Mouse (Mus musculus): ENCODE data around the gene Pdlim1.

Gene Pdlim1

DNA sequence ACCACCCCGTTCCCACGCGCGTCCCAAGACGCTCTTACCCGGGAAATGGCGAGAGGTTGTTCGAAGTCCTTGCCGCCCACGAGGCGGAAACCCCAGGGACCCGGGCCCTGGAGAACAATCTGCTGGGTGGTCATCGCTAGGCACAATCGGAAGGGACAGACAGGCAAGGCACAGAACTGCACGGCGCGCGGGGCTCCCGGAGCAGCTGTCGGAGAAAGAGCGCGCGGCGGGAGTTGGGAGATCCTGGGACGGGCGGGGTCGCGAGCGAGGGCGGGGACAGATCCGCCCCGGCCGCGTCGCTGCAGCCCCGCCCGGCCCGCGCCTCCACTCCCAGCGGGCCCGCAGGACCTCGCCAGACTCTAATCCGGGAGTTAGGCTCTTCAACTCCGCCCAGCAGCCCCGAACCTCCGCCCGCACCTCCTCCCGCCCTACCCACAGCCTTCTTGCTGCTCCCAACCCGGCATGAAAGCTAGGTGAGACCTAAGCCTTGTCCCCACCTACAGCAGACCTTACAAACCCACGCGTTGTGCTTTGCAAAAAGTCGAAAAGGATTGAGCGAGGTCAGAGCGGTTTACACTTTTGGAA is at the start of gene Pdlim1:
TSS of gene Pdlim1 (minus strand) at position 535 of the 585 bp plus-strand sequence.
- no peak for DNase-seq

DNA sequence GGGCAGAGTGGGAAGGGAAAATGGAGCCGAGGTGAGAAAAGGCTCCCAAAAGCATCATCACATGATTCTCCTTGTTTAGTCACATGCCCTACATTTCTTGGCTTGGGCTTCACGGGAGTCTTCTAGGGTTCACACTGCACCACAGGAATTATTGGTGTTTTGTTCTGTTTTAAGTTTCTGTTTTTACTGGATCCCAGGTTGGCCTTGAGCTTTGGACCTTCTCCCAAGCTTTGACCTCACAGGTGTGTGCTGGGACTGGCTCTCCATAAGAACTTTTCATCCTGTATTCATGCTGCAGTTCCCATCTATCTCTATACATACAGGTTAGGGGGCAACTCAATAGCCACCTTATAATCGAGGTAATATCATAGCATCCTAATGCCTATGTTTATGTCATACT is 47.6 kb upstream of the Pdlim1 start:
- DNase-seq, result no peak

DNA sequence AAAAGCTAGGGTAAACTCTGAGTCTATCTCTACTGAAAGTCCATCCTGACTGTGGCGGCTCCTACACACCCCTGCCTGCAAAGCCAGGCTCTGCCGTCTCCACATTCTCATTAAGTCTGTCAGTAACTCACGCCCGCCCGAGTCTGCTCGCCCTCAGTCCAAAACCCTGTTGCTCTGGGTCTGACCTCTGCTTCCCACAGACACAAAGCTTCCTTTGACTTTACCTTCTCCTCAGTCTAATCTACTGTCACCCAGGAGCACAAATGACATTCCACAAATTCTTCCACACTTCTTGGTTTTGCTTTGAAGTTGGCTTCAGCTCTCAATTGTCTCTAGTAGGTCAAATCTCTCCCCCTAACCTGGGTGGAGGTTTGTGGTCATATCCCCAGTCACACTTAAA is 46.9 kb upstream of the Pdlim1 start:
- no peak for DNase-seq

DNA sequence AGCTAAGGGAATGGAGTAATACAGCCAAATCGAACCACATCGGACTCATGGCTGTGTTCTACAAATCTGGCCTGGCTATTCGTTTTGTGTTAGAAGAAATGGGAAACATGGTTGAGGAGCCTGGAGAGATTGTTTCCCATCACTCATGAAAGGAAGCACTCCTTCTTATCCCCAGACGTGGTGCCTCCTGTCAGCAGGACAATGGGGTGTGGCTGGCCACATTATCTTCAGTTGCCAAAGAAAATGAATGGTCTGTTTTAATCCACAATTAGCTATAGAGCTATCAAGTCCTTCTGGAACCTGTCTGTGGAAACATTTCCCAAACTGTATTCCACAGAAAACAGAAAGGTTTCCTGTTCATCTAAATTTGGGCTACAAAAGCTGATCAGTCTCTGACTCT is 45.4 kb upstream of the Pdlim1 start:
- no peak for DNase-seq

DNA sequence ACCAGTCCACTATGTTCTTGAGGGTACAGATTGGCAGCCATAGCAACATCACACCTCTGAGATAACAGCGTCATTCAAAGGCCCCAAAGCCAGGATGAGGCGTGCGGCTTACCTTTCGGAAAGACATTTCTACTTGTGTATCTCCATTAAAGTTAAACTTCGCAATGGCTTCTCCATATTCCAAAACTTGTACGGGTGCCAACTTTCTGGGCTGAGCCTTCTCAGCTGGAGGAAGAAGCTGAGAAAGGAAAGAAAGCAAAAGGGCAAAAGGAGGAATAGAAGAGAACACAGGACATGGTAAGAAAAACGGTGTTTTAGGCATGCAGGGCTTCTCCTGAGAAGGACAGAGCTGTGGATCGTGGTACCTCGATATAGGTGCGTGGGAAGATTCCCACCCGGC is 42.6 kb upstream of the Pdlim1 start:
- no peak for DNase-seq

DNA sequence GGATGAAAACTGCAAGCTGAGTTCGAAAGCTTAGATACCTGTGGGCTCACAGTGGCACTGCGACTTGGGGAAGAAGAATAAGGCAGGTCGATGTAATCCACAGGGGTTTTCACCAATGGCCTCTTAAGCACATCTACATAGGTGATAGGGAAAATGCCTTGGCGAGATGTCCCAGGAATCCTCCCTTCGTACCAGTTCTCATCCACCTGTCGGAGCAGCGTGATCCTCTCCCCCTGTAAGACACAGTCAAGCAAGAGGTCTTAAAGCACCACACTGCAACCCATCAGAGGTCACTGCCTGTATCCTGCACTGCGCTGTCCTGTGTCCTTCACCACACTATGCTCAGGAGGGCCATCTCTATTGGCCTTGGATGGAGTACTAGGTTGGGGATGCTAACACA is 40.0 kb upstream of the Pdlim1 start:
- DNase-seq, result no peak

DNA sequence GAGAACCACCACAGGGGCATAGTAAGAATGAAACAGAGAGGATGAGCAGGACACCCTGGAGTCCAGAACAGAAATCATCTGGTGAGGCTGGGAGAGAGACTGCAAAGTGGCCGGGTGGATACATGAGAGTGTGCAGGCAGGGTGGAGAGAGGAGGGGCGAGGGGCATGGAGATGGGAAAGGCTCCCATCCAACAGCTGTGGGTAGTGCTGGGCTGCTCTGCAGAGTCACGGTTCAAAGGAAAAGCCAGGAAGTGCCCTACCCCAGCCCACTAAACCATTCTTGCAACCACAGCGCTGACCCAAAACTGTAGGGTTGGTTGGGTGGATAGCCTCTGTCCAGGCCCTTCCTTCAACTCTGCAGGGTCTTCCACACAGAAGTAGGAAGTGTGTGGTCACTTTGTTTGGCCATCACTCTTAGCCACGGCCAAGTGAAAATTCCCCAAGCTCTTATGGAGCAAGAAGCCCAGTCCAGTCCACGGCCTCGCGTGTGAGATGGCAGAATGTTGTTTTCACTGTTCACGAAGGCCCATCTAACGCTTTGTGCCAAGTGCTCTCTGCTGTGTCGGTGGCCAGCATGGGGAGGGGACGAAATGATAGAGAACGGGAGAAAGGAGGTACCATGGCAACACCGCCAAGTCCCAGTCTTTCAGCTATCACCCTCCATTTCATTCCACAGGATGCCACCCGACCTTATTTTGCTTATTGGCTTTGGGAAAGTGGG is 38.9 kb upstream of the Pdlim1 start:
- no peak for DNase-seq

DNA sequence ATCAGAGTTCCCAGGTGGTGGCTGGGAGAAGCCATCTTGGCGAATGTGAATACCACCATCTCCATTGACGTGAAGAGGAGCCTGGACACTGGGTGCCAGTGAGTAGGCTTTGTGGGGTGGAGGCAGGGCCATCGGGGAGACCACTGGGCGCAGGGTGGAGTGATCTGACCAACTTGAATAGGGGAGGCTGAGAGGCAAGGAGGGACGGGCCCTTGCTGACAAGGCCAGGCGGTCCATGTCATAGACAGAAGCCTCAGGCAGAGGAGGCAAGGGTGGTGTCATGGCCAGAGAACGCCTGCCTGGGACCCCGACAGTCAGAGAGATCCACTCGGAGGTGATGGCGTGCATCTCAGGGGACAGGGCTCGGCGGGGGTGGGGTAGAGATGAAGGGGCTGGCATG is 38.3 kb upstream of the Pdlim1 start:
- no peak for DNase-seq

DNA sequence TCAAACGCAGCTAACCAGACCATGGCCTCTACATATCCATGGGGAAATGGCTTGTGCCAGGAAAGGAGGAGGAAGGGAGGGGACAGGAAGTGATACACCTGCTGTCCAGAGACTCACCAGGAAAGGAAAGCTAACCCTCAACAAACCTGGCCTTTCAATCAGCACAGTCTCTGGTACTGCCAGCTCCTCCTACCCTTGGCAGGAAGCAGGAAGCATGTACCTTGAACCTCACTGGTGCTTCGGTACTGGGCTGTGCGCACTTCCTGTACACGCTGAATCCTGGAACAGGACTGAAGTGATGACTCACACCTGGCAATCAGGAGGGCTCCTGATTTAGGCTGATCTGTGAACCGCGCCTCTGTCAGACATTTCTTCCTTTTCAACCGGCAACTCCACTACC is 35.9 kb upstream of the Pdlim1 start:
- DNase-seq, result peak; percentile 52

DNA sequence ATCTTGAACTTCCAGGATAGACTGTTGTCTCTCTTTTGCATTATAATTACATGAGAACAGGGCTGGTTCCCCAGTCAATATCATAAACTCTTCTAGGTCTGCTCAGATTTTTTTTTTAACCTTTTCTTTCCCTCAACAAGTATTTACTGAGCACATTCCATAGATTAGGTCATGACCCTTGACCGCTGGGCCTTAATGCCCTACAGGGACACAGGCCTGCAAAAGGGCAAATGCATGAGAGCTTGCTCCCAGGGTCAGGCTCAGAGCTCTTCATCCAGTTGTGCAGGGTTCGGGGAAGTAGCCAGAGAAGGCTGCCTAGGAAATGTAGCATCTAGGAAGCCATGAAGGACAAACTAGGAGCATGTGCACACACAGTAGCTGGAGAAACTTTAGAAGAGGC is 35.0 kb upstream of the Pdlim1 start:
- no peak for DNase-seq

DNA sequence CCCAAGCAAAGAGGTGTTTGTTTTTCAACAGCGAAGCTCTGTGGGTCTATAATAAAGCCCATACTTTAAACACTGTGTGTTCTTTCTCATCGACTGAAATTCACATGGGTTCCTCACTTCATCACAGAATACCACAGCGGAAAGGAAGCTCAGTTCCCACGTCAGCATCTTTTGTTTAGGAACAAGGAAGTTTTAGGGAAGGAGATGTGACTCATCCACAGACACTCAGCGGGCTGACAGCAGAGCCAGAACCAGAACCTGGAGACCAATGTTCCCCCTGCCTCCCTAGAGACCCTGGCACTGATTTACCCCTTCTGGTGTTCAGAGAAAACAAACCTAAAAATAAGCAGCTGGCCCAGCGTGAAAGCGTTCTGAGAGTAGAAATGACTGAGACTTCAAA is 33.8 kb upstream of the Pdlim1 start:
- no peak for DNase-seq

DNA sequence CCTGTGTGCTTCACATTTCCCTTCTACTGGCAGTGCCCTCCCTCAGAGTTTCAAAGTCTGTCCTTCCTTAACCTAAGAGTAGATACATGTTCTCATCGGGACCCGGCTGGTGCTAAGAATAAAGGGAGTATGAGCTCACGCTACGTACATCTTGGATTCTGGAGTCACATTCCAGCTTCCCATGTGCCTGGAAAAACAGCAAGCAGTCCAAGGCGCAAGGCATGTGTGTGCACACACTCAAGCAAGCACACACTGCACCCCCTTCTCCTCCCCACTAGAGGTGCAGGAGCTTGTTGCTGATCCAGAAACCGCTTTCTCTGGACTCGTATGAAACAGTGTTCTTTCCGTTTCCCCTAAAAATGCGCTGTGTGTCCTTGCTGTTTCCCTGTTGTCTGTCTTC is 31.3 kb upstream of the Pdlim1 start:
- no peak for DNase-seq

DNA sequence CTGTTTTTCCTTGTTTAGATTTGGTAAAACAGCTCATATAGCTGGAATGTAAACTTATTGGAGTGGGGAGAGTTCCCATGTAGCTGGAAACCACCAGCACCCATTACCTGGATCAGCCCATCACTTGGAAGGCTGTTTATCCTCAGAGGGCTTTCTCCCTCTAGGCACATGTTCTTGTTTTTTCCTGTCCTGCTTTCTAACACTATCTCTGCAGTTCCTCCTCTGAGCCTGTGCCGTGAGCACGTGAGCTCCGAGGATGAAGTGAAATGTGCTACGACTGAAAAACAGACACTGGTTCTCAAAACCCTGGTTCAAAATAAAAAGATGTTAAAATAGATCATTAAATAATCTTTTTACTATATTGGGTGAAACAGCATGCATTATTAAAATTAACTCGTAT is 30.8 kb upstream of the Pdlim1 start:
- no peak for DNase-seq

DNA sequence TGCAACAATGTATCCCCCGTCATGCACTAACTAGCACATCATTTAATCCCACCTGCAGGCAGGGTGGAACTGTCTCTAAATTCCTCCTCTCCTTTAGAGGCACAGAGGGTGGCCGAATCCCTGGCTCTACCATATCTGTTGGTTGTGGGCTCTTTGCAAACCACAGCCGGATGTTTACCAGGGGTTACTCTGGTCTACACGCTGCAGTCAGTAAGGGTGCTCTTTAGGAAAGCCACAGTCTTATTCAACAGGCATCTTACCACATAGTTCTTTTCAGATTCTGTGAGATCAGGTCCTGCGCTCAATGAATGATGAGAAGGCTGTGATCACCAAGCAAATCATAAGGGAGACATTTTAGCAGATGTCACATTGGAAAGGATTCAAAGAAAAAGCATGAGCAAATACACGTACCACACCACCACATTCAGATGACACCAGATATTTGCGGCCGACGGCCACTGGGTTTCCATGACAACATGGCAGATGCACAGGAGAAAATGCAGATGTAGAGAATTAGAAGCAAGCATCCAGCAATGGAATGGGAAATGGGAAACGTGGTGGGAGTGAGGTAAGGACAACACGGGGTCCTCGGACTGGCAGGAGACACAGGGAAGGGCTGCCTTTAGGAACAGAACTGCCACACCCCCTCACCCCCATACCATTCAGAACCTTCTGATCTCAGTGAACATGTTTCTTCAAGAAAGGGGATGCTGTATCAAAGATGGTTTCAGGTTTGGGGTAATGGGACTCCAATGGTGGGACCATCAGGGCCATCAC is 28.5 kb upstream of the Pdlim1 start:
- no peak for DNase-seq

DNA sequence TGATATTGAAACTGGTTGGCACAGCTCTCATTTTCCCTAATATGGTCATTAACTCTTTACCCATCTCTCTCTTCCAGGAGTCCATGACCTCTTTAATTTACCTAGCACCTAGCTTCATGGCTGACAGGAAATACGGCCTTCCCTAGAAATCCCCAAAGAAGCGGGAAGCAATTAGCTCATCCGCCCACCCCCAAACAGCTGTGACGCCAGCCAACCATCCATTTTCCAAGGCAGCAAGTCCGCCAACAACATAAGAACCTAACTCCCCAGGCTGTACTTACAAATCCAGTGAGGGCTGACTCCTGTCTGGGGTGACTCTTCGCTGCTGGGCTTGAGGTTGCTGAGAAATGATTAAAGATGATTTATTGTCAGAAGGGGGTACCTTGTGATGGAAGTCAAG is 27.5 kb upstream of the Pdlim1 start:
- no peak for DNase-seq

DNA sequence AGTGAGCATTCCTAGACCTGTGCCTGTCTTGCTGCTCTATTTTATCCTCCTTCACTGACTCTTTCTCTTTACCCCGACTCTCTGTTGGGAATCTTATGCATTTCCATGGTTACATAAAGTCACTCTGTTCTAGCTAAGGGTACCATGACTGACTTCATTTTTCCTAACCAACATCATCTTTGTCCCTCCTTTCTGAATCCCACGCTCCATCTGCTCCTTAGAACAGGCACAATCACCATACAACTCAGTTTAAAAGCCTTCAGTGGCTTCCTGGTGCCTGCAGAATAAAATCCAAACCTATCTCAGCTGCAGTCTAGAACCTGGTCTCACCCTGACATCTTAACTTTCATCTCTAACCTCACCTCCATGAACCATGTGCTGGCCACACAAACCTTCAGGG is 26.9 kb upstream of the Pdlim1 start:
- no peak for DNase-seq

DNA sequence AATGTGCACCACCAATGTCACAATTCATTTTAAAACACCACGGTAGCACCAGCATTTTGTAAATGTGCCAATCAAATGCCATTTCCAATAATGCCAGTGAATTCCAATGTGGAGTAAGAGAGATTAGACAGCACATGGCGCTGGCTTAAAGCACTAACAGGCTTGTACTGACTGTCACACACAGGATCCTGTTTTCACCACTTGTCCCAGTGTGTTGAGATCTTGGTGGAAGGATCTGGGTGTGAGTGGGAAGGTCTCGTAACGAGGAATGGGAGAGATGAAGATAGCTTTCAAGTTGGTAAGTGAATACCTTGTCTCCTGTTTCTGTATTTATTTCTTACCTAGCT is 26.1 kb upstream of the Pdlim1 start:
- no peak for DNase-seq

DNA sequence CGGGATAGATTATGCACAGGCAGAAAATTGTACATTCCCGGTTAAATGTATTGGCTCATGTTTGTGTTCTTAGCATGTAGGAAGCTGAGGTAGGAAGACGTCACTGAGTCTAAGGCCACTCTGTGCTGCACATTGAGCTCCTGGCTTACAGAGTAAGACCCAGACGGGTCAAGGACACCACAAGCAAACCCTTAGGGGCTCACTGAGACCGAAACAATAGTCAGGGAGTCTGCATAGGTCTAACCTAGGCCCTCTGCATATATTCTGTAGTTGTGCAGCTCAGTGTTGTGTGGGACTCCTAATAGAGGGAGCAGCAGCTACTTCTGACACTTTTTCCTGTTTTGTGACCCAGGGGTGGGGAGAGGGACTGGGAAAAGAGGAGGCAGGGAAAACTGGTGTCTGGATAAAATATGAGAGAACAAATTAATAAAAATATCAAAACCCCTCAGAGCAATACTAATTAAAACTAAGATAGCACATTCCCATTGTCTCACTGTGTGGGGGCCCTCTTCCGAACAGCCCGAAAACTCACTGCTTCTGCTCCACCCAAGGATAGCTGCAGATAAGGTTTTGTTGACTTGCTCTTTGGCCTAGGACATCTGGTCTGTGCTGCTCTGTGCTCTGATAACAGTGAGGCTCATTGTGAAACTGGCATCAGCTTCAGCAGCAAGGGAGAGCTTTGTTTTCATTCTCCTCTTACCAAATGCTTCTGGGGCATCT is 25.6 kb upstream of the Pdlim1 start:
- no peak for DNase-seq

DNA sequence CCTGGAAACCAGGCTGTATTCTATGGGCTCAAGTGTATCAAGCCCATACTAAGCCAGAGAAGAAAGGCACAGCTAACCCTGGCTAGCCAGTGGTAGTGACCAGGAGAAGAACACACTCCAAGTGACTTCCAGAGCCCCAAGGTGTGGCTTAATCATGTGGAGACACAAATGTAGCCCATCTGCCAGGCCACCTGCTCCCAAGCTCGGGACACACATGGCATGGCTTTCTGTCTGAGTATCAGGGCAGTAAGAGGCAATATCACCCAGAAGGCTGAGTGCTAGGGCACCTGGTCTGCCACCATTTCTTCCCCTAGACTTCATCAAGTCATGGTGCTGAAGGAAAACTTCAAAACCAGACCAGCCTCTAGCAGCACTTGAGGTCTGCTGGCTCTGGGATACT is 22.6 kb upstream of the Pdlim1 start:
- peak; percentile 59 for DNase-seq

DNA sequence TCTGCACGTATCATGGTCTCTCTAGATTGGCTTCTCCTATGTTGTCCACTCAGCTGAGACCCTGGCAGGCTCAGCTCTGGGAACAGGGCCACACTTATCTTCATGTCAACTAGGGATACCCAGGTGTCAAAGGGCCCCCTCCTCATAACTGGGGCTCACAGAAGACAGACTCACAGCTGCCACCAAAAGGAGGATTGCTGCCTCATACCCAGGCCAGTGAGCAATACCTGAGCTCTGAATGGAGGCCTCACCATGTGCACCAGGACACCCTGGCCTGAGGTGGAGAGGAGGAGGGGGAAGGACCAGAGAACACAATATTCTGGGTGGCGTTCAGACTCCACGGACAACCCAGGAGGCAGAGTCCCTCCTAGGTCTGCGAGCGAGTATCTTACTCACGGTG is 22.1 kb upstream of the Pdlim1 start:
- no peak for DNase-seq

DNA sequence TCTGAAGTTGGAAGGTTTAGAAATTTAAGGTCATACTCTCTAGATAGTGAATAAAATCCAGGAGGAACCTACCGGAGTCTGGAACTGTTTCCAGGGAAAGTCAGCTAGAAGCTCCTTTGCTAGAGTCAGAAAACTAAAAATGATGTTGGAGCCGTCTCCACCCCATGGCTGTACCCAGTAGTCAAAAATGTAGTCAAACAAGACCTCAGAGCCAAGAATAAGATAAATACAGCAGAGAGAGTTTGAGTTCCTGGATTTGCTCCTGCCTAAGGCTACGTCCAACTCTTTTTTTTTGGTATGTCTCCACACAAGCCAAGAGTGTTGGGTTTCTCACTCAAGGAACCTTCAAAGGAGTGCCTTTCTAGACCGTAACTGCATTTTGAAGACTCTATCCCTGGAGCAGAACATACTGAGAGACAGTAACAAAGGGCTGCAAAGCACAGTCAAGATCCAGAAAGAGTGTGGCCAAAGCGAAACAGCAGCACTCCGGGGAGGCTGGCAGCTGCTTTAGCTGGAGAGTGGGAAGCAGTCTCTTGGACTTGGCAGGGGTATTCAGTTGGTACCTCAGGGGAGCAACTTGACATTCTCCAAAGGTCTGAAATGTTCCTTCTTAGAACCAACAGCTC is 18.6 kb upstream of the Pdlim1 start:
- no peak for DNase-seq

DNA sequence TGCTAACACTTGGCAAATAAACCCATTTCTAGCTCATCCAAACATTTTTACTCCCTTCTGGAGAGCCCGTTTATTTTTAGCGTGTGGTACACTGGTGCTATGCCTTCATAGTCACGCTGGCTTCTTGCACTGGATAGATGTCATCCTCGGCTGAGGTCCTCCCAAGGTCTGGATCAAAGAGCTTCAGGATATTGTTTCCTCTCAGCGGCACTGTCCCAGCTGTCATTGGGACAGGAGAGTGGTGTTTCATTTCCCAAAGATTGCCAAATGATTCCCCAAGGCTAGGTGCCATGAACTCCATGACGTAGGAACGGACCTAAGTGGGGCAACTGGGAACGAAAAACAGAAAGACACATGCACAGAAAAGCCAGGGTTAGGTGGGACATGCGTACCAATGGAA is 16.8 kb upstream of the Pdlim1 start:
- DNase-seq, result no peak

DNA sequence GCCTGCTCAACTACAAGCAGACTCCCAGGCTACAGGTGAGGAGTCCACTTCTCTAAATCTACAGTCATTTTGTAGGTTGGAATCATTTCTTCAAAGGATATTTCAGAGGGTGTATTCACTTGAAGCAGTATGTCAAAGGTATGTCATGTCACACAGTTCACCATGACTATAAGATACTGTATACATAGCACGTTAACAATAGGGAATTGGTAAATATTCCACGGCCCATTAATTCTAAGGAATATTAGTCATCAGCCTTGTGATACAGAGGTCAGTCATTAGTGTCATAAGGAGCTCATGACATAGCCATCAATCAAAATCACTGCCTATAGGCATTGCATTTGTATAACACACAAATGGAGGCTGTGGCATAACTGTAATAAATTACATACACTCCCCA is 13.1 kb upstream of the Pdlim1 start:
- DNase-seq, result no peak

Measured in cerebellum, adult 9-11 months (tissue).